Mouse (Mus musculus) urinary bladder, postnatal 36 days (tissue): Measurements from ENCODE around the gene Raver1.

Source experiments
- DNase-seq, 2 experiments: peaks; one replicate each; pipeline ENCODE4 v3.0.0; 2022; ENCODE audit warnings: low spot score in 2 of 2, mixed read lengths in 1 of 2

Raver1 gene

GRCm38 (mm10) chr9:21041308-21041707, 50.5 kb downstream of the Raver1 start:
- no peak for DNase-seq

- DNase-seq = no peak
These were observed 52.0 kb downstream of the Raver1 start for GRCm38 (mm10) chr9:21039779-21040178.

- no peak for DNase-seq
These were observed 54.3 kb downstream of the Raver1 start for GRCm38 (mm10) chr9:21037481-21037891.

- DNase-seq = no peak
These were observed 55.1 kb downstream of the Raver1 start for GRCm38 (mm10) chr9:21036666-21037065.

GRCm38 (mm10) chr9:21036161-21036560, 55.6 kb downstream of the Raver1 start:
- DNase-seq = no peak

- DNase-seq = no peak
These were observed 56.2 kb downstream of the Raver1 start for GRCm38 (mm10) chr9:21035586-21035985.

GRCm38 (mm10) chr9:21034481-21035085, 57.2 kb downstream of the Raver1 start:
- no peak for DNase-seq

DNA sequence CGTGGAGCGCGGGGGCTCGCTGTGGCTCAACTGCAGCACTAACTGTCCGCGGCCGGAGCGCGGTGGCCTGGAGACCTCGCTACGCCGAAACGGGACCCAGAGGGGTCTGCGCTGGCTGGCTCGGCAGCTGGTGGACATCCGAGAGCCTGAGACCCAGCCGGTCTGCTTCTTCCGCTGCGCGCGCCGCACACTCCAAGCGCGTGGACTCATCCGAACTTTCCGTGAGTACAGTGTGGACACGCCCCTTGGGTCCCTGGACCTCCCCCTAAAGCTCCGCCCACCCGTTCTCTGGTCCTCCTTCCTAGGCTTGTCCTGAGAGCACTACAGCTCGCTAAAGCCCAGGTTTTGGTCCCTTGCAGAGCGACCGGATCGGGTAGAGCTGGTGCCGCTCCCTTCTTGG, 58.7 kb downstream of the Raver1 start:
- peak; percentile 89 to 90 for DNase-seq

GRCm38 (mm10) chr9:21032491-21032890, 59.3 kb downstream of the Raver1 start:
- DNase-seq = no peak

DNA sequence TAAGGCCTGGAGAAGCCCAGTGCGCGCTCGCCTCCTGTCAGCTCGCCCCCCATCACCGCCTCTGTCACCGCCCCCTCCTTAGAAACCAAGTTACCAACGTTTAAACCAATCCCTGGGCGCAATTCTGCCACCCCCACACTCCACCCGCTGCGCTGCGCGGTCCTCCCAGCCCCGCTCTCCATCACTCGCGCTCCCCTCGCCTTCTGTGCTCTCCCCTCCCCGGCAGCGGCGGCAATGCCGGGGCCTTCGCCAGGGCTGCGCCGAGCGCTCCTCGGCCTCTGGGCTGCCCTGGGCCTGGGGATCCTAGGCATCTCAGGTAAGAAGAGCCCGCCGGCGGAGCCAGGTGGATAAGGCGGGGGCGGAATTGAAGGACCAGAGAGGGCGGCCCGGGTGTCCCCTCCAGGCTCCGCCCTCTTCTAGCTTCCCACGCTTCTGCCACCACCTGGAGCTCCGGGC, 59.9 kb downstream of the Raver1 start, which contains the start of gene Icam5:
Gene Icam5 (plus strand): TSS at position 178 of the 456 bp plus-strand sequence.
- no peak for DNase-seq

GRCm38 (mm10) chr9:21031251-21031895, 60.4 kb downstream of the Raver1 start:
- DNase-seq = peak in 1 of 2 experiments; percentile 58

DNA sequence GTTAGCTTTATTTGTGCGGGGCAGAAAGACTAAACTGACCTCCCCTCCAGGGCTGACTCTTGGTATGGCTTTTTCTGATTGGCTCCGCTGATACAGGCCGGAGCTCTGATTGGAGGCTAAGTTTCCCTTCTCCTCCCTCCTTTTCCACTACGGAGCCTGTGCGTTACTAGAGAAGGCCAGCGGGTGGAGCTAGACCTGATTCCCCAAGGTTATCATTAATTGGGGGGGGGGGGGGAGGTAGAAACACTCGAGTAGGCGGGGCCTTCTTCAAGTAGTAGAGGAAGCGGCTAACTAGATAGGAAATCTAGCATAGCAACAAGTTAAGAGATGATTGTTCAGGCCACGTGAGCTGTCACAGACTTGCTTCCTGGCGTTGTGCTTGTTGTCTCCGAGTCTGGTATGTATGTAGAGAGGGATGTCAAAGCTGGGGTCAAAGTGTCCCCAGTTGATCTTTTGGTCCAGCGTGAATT, 61.0 kb downstream of the Raver1 start:
- DNase-seq = peak; percentile 69 to 89

GRCm38 (mm10) chr9:21030055-21030600, 61.7 kb downstream of the Raver1 start:
- no peak for DNase-seq

DNA sequence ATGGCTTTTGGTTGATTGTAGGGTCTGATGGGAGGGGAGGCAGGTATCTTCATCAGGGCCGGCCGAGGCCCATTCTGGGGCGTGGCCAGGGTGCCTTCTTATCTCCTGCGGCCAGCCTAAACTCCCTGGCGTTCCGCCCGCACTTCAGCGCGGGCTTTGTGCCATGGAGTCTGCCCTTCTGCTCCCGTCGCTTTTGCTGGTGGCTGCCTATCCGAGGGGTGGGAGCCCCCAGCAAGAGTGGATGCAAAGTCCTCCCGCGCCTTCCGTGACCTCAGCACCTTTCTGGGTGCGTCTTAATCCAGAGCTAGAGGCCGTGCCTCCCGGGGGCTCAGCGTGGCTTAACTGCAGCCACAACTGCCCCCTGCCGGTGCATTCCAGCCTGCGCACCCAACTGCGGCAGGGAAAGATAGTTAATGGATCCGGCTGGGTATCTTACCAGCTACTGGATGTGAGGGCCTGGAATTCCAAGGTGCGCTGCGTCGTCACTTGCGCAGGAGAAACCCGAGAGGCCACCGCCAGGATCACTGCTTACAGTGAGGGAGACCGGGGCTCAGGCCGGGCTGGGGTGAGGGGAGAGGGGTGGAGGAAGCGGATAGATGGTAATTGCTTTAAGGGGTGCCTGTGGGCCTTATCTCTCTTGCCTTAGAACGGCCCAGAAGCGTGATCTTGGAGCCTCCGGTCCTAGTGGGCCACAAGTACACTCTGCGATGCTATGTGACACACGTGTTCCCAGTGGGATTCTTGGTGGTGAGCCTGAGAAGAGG, 62.3 kb downstream of the Raver1 start, which contains the start of gene Icam4:
Gene Icam4 (plus strand): TSS at position 83 of the 764 bp plus-strand sequence.
- peak; percentile 75 to 85 for DNase-seq

- no peak for DNase-seq
These were observed 63.2 kb downstream of the Raver1 start for GRCm38 (mm10) chr9:21028560-21029110.

GRCm38 (mm10) chr9:21027774-21028290, 64.0 kb downstream of the Raver1 start:
- no peak for DNase-seq

DNA sequence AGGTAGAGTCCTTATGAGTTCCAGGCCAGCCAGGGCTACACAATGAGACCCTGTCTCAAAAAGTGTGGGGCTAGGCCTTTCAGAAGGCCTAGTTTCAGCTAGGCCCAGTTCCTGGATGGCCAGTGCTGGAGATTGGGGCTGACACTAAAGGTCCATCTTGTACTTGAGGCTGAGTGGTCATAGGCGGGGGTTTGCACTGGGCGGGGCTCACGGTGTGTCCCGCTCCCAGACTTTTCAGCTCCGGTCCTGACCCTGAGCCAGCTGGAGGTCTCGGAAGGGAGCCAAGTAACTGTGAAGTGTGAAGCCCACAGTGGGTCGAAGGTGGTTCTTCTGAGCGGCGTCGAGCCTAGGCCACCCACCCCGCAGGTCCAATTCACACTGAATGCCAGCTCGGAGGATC, 65.0 kb downstream of the Raver1 start:
- no peak for DNase-seq

GRCm38 (mm10) chr9:21025258-21025810, 66.5 kb downstream of the Raver1 start:
- DNase-seq = no peak
